Mouse (Mus musculus) olfactory bulb, adult 2 months (tissue): ENCODE measurements around the gene Csde1. TPM values are rescaled to one million over a fixed set of nuclear protein-coding genes. Genes with fewer than 3 reads are reported as not detected.
A peak's percentile ranks its signal among the peaks of the same experiment; 100 is the strongest.

Experiments used
- H3K27ac ChIP-seq: fragments of 200-500 bp; 2 replicates; pipeline ENCODE4 v1.5.1; 2012; ENCODE audit warnings: low read depth, low read length; ENCODE audit not compliant: insufficient read depth
- H3K4me1 ChIP-seq: fragments of 200-500 bp; 2 replicates; pipeline ENCODE4 v1.6.1; 2012; ENCODE audit warnings: low read length; ENCODE audit not compliant: control insufficient read depth, insufficient read depth
- H3K4me3 ChIP-seq: fragments of 200-500 bp; 2 replicates; pipeline ENCODE4 v1.5.1; 2012; ENCODE audit warnings: mild to moderate bottlenecking, low read depth, low read length, moderate library complexity; ENCODE audit not compliant: insufficient read depth
- CTCF ChIP-seq: fragments of 200-500 bp; IDR thresholded peaks from 2 replicates; pipeline ENCODE4 v1.5.1; 2012; ENCODE audit warnings: low read depth, mild to moderate bottlenecking, low read length, moderate library complexity; ENCODE audit not compliant: insufficient read depth
- POLR2A ChIP-seq: fragments of 200-500 bp; IDR thresholded peaks from 2 replicates; pipeline ENCODE4 v1.6.1; 2012; ENCODE audit warnings: mild to moderate bottlenecking, low read depth, low read length, moderate library complexity; ENCODE audit not compliant: insufficient read depth
- WGBS: fragments of 180-500 bp; shearing (Covaris S2); methylation state at CpG from one replicate; pipeline ENCODE4 v1.1.7; 2018; 5-methylcytosine and 5-hydroxymethylcytosine counted together
- polyA plus RNA-seq: library from polyadenylated mRNA; stranded (reverse); fragments of >200 nt; gene quantifications from 2 replicates; pipeline ENCODE4 v1.2.4, GENCODE M21; 2012; ENCODE audit warnings: low replicate concordance; ENCODE audit not compliant: missing spikeins, insufficient read depth, insufficient read length

Csde1 gene
- polyA plus RNA-seq, 1 experiment: 363 TPM

DNA sequence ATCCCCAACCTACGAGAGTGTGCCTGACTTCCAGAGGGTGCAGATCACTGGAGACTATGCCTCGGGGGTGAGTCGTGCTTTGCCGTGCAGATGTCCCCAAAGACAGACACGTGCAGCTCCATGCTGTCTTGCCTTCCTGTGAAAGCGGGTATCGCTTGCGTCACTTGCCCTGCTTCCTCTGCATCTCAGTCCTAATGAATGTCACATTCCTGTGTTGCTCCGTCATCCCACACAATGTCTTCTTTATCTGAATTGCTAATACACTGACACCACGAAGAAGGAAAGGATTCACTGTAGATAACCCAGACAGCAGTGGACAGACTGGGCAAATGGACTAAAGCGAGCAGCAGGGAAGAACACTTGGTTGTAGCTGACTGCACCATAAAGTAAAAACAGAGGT is 60.8 kb downstream of the Csde1 start:
- Histone ChIP-seq H3K4me1 (no peaks in the 10 kb centered on the region), H3K27ac (no peak overlapping the region), H3K4me3 (no peak overlapping the region)
- 69% methylated on average over 11 of the region's 11 CpGs for WGBS
- no peak for TF ChIP-seq CTCF
- TF ChIP-seq POLR2A: no peak

DNA sequence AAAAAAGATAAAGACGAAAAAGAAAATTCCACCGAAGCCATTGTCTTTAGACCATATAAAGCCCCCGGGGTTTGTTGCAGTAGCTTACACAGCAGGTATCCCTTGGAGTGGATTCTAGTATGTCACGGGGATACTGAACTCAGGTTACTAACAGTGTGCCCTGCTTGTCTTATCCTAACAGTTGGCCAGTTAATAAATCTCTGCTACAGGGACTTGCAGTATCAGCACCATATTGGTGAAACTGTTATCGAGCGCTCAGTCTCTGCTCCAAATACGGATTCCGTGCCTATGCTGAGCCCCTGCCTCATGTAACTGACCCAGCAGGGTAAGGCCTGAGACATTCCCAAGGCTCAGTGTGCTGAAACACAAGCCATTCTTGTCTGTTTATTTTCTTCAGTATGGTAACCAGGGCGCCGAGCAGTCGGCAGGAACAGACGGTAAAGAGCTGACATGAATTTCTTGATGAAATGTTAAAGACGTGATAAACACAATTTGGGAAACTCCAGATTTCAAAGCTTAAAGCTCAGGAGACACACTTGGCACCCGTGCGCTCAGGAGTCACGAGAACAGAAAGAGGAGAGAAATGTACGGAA is 61.7 kb downstream of the Csde1 start:
- 89% methylated on average over 17 of the region's 17 CpGs for WGBS
- Histone ChIP-seq H3K4me3 (no peak overlapping the region), H3K4me1 (no peaks in the 10 kb centered on the region), H3K27ac (no peak overlapping the region)
- TF ChIP-seq CTCF (no peak), POLR2A (no peak)

GRCm38 (mm10) chr3:103082761-103083160 is 62.5 kb downstream of the Csde1 start:
- Histone ChIP-seq H3K27ac (no peak overlapping the region), H3K4me1 (no peaks in the 10 kb centered on the region), H3K4me3 (no peak overlapping the region)
- WGBS: 89% methylated on average over 5 of the region's 5 CpGs
- TF ChIP-seq POLR2A (no peak), CTCF (no peak)

DNA sequence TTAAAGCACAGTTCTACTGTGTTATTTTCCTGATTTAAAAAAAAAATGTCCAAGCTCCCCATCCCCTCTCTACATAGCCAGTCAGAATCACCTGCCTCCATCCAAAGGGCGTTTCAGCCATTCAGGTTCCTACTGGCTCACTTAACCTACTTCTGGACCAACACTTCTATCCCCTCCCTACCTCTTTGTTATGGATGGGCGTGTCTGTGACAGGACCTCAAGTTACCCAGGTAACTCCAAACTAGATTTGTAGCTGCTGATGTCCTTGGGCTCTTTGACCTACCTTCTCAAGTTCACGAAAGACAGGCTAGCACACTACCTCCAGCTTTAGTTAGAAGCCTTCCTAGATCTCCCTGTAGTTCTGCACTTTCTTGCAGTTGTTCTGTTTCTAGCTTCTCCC is 65.8 kb downstream of the Csde1 start:
- TF ChIP-seq CTCF: no peak
- no peak for TF ChIP-seq POLR2A
- Histone ChIP-seq H3K27ac (no peak overlapping the region), H3K4me1 (no peaks in the 10 kb centered on the region), H3K4me3 (no peak overlapping the region)
- 79% methylated on average over 3 of the region's 3 CpGs for WGBS

DNA sequence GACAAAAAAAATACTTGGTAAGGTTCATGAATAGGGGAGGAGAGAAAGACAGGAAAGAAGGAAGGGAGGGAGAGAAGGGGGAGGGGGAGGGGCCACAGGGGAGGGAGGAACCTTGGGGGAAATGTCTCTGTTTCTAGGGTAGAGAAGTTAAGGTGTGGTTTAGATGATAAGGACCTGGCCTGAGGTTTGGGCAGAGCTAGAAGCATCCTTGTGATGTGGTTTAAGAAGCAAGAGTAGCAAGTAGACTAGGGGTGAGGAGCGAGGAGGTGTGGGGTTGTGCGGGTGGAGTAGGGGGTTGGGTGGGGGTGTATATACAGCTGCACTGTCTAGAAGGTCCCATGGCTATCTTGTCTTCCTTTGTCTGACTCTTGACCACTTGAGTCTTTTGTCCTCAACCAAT is 71.5 kb downstream of the Csde1 start:
- Histone ChIP-seq H3K4me3 (no peak overlapping the region), H3K4me1 (no peaks in the 10 kb centered on the region), H3K27ac (no peak overlapping the region)
- TF ChIP-seq POLR2A (no peak), CTCF (no peak)
- 100% methylated on average over 2 of the region's 2 CpGs for WGBS

DNA sequence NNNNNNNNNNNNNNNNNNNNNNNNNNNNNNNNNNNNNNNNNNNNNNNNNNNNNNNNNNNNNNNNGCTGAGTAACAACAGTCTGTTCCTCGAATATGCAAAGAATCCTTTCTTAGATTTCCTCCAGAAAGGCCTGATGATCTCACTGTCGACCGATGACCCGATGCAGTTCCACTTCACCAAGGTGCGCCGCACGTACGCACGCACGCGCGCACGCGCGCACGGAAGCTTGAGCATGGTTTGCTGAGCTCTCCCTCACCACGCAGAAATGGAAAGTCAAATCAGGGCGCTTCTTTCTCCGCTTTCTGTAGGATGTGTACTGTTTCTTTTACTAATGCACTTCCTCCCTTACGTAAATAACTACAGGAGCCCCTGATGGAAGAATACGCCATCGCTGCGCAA is 78.4 kb downstream of the Csde1 start:
- H3K27ac ChIP-seq: no peak overlapping the region
- H3K4me1 ChIP-seq: peaks cover 13% of the 10 kb centered on the region
- WGBS: 83% methylated on average over 23 of the region's 23 CpGs
- no peak overlapping the region for H3K4me3 ChIP-seq
- TF ChIP-seq CTCF (no peak), POLR2A (no peak)

GRCm38 (mm10) chr3:103099667-103100066 is 79.4 kb downstream of the Csde1 start:
- Histone ChIP-seq H3K4me3 (no peak overlapping the region), H3K4me1 (peaks cover 13% of the 10 kb centered on the region), H3K27ac (no peak overlapping the region)
- TF ChIP-seq CTCF: no peak
- TF ChIP-seq POLR2A: no peak
- 88% methylated on average over 6 of the region's 6 CpGs for WGBS

- WGBS: 59% methylated on average over 2 of the region's 2 CpGs
- Histone ChIP-seq H3K4me3 (no peak overlapping the region), H3K4me1 (peaks cover 13% of the 10 kb centered on the region), H3K27ac (no peak overlapping the region)
- TF ChIP-seq CTCF (no peak), POLR2A (no peak)
Observed at GRCm38 (mm10) chr3:103100735-103101134, 80.5 kb downstream of the Csde1 start.

DNA sequence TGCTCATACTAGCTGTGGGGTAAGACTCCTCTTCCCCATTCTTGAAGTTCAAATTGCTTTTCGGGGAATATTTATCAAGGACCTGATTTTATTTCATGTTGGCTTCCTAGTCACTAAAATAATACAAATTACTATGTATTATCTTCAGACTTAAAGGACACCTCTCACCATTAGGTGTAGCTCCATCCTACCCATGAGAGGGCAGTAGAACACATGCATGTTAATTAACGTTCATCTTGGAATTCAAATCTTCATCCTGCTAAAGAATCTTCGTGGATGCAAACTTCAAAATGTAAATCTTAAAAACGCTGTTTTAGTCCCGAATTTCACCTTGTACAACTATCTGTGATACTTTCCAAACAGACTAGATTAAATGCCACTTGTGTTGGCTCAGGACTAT is 81.0 kb downstream of the Csde1 start:
- no peak overlapping the region for H3K4me3 ChIP-seq
- TF ChIP-seq POLR2A (no peak), CTCF (no peak)
- H3K4me1 ChIP-seq: peaks cover 13% of the 10 kb centered on the region
- 58% methylated on average over 5 of the region's 5 CpGs for WGBS
- no peak overlapping the region for H3K27ac ChIP-seq

DNA sequence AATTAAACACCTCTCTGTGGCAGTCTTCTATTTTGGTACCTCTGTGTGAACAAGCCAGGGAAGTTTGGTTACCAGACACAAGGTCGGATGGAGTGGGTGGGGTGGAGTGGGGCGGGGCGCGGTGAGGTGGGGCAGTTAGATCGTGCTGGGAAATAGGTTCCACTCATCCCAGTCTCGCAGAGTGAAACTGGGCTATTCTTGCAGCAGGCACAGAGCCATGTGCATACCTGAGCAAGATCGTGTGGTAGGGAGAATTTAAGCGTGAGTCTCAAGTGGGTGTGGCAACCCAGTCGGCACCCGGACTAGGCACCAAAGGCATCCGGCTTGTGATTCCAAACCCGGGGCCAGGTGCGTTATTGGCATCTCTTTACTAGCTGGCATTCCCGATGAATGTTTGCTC is 81.7 kb downstream of the Csde1 start:
- WGBS: 2% methylated on average over 14 of the region's 14 CpGs
- peak overlapping the region; percentile 61 for H3K4me3 ChIP-seq
- H3K4me1 ChIP-seq: peaks cover 13% of the 10 kb centered on the region
- TF ChIP-seq CTCF: no peak
- TF ChIP-seq POLR2A: no peak
- H3K27ac ChIP-seq: no peak overlapping the region
